Mouse (Mus musculus) liver, embryonic 16.5 days (tissue): Measurements from ENCODE around the gene Clta. TPM values are rescaled to one million over a fixed set of nuclear protein-coding genes. Genes with fewer than 3 reads are reported as not detected.

Experiments used
- ATAC-seq: fragments of 200-750 bp; cut with Nextera tagmentation; 2 replicates; pipeline ENCODE4 v1.8.0; 2017; ENCODE audit warnings: low read depth, mild to moderate bottlenecking, moderate number of reproducible peaks, moderate library complexity
- H3K27ac ChIP-seq: fragments of 300-500 bp; sonication (generic); 2 replicates; pipeline ENCODE4 v1.5.1; 2014; ENCODE audit warnings: mild to moderate bottlenecking, low read length
- H3K27me3 ChIP-seq: fragments of 300-500 bp; sonication (generic); 2 replicates; pipeline ENCODE4 v1.6.1; 2014; ENCODE audit warnings: low read depth, low read length, mixed read lengths; ENCODE audit not compliant: control insufficient read depth, insufficient read depth
- H3K36me3 ChIP-seq: fragments of 300-500 bp; sonication (generic); 2 replicates; pipeline ENCODE4 v1.6.1; 2014; ENCODE audit warnings: mild to moderate bottlenecking; ENCODE audit not compliant: control insufficient read depth, insufficient read depth
- H3K4me1 ChIP-seq: fragments of 300-500 bp; sonication (generic); 2 replicates; pipeline ENCODE4 v1.6.1; 2014; ENCODE audit warnings: low read depth, low read length, mixed read lengths; ENCODE audit not compliant: control insufficient read depth
- H3K4me2 ChIP-seq: fragments of 300-500 bp; sonication (generic); 2 replicates; pipeline ENCODE4 v1.6.1; 2014; ENCODE audit warnings: low read depth, low read length, mixed read lengths
- H3K4me3 ChIP-seq: fragments of 300-500 bp; sonication (generic); 2 replicates; pipeline ENCODE4 v1.5.1; 2014; ENCODE audit warnings: low read depth, mild to moderate bottlenecking, low read length
- H3K9ac ChIP-seq: fragments of 300-500 bp; sonication (generic); 2 replicates; pipeline ENCODE4 v1.6.1; 2014; ENCODE audit warnings: low read depth, low read length
- H3K9me3 ChIP-seq: fragments of 300-500 bp; sonication (generic); replicated peaks from 2 replicates; pipeline ENCODE4 v1.6.1; 2016; ENCODE audit warnings: low read length; ENCODE audit not compliant: control insufficient read depth
- WGBS: fragments of 180-500 bp; shearing (Covaris S2); extraction: QIAGEN DNeasy Blood & Tissue Kit; methylation state at CpG from one replicate; pipeline ENCODE4 v1.1.7; 2014; ENCODE audit not compliant: insufficient replicate concordance; 5-methylcytosine and 5-hydroxymethylcytosine counted together
- polyA plus RNA-seq: library from polyadenylated mRNA; unstranded; fragments of >200 nt; fragmentation: Nextera tagmentation; extraction: Ambion mirVana; gene quantifications from 2 replicates; pipeline ENCODE4 v1.2.1, GENCODE M21; 2015

Clta gene
- polyA plus RNA-seq, 1 experiment from 2014 or later = 101 TPM

GRCm38 (mm10) chr4:44049812-44050211 lies 45.6 kb downstream of the Clta start:
- no peak for ATAC-seq
- no peak overlapping the region for H3K4me3 ChIP-seq
- WGBS = 75% methylated on average over 5 of the region's 5 CpGs
- H3K9me3 ChIP-seq = no peaks in the 10 kb centered on the region
- H3K4me1 ChIP-seq = no peaks in the 10 kb centered on the region
- no peak overlapping the region for H3K9ac ChIP-seq
- H3K36me3 ChIP-seq = no peaks in the 10 kb centered on the region; the same call in 1 of the 2 replicates
- no peak overlapping the region for H3K4me2 ChIP-seq
- H3K27ac ChIP-seq = no peak overlapping the region
- H3K27me3 ChIP-seq = no peaks in the 10 kb centered on the region

- H3K4me1 ChIP-seq = peaks cover 9% of the 10 kb centered on the region
- H3K9me3 ChIP-seq = no peaks in the 10 kb centered on the region
- no peak overlapping the region for H3K27ac ChIP-seq
- no peaks in the 10 kb centered on the region for H3K27me3 ChIP-seq
- no peak for ATAC-seq
- no peak overlapping the region for H3K4me3 ChIP-seq
- no peak overlapping the region for H3K9ac ChIP-seq
- peaks cover 5% of the 10 kb centered on the region for H3K36me3 ChIP-seq
- no peak overlapping the region for H3K4me2 ChIP-seq
- WGBS = 87% methylated on average over 13 of the region's 13 CpGs
Observed at GRCm38 (mm10) chr4:44059674-44060073, 55.4 kb downstream of the Clta start.

- Histone ChIP-seq H3K36me3 (peaks cover 5% of the 10 kb centered on the region), H3K9ac (no peak overlapping the region), H3K9me3 (no peaks in the 10 kb centered on the region), H3K27ac (no peak overlapping the region), H3K4me3 (no peak overlapping the region), H3K4me1 (peaks cover 13% of the 10 kb centered on the region), H3K4me2 (no peak overlapping the region), H3K27me3 (no peaks in the 10 kb centered on the region)
- ATAC-seq = no peak
- WGBS = 36% methylated on average over 9 of the region's 9 CpGs
Observed at GRCm38 (mm10) chr4:44062062-44062461, 57.8 kb downstream of the Clta start.

- Histone ChIP-seq H3K27ac (no peak overlapping the region), H3K4me1 (peaks cover 20% of the 10 kb centered on the region), H3K9me3 (no peaks in the 10 kb centered on the region), H3K4me3 (no peak overlapping the region), H3K9ac (no peak overlapping the region), H3K36me3 (peaks cover 5% of the 10 kb centered on the region), H3K4me2 (no peak overlapping the region), H3K27me3 (no peaks in the 10 kb centered on the region)
- no peak for ATAC-seq
- WGBS = 75% methylated on average over 14 of the region's 14 CpGs
Observed at GRCm38 (mm10) chr4:44062816-44063215, 58.6 kb downstream of the Clta start.

- peaks cover 34% of the 10 kb centered on the region for H3K4me1 ChIP-seq
- peak overlapping the region; percentile 54 for H3K4me2 ChIP-seq
- no peaks in the 10 kb centered on the region for H3K27me3 ChIP-seq
- no peak overlapping the region for H3K9ac ChIP-seq
- peak overlapping the region; percentile 37 for H3K4me3 ChIP-seq
- ATAC-seq = peak; percentile 79
- H3K27ac ChIP-seq = peak overlapping the region; percentile 35; the same call in 1 of the 2 replicates
- 8% methylated on average over 16 of the region's 16 CpGs for WGBS
- no peaks in the 10 kb centered on the region for H3K36me3 ChIP-seq
- H3K9me3 ChIP-seq = no peaks in the 10 kb centered on the region
Observed at GRCm38 (mm10) chr4:44065355-44066025, 61.2 kb downstream of the Clta start.

GRCm38 (mm10) chr4:44066891-44067290 lies 62.6 kb downstream of the Clta start:
- Histone ChIP-seq H3K36me3 (no peaks in the 10 kb centered on the region), H3K27ac (0 out of 2 replicates have a peak overlapping the region, but pooled peaks have one; percentile 3), H3K9me3 (no peaks in the 10 kb centered on the region), H3K4me3 (peak overlapping the region; percentile 32), H3K27me3 (no peaks in the 10 kb centered on the region), H3K4me1 (peaks cover 39% of the 10 kb centered on the region), H3K4me2 (no peak overlapping the region), H3K9ac (no peak overlapping the region)
- ATAC-seq = peak; percentile 33; the same call in 1 of the 2 replicates
- 74% methylated on average over 6 of the region's 6 CpGs for WGBS

- H3K4me2 ChIP-seq = peak overlapping the region; percentile 40; the same call in 1 of the 2 replicates
- peak overlapping the region; percentile 47 for H3K27ac ChIP-seq
Observed at GRCm38 (mm10) chr4:44068736-44069135, 64.5 kb downstream of the Clta start.

GRCm38 (mm10) chr4:44069411-44069810 lies 65.2 kb downstream of the Clta start:
- H3K27ac ChIP-seq = peak overlapping the region; percentile 52; the same call in 1 of the 2 replicates
- H3K27me3 ChIP-seq = no peaks in the 10 kb centered on the region
- peaks cover 50% of the 10 kb centered on the region for H3K4me1 ChIP-seq
- 74% methylated on average over 4 of the region's 4 CpGs for WGBS
- ATAC-seq = no peak
- H3K9ac ChIP-seq = no peak overlapping the region
- H3K4me2 ChIP-seq = no peak overlapping the region
- H3K36me3 ChIP-seq = no peaks in the 10 kb centered on the region
- H3K9me3 ChIP-seq = no peaks in the 10 kb centered on the region
- H3K4me3 ChIP-seq = no peak overlapping the region

More at GRCm38 (mm10) chr4:44068736-44069135, 64.5 kb downstream of the Clta start:
- no peak for ATAC-seq
- no peak overlapping the region for H3K4me3 ChIP-seq
- no peaks in the 10 kb centered on the region for H3K27me3 ChIP-seq
- no peak overlapping the region for H3K9ac ChIP-seq
- H3K9me3 ChIP-seq = no peaks in the 10 kb centered on the region
- H3K4me1 ChIP-seq = peaks cover 45% of the 10 kb centered on the region
- no peaks in the 10 kb centered on the region for H3K36me3 ChIP-seq
- 38% methylated on average over 9 of the region's 9 CpGs for WGBS

GRCm38 (mm10) chr4:44070641-44071040 lies 66.4 kb downstream of the Clta start:
- 53% methylated on average over 4 of the region's 4 CpGs for WGBS
- no peaks in the 10 kb centered on the region for H3K27me3 ChIP-seq
- peak overlapping the region; percentile 85 for H3K9ac ChIP-seq
- H3K27ac ChIP-seq = peak overlapping the region; percentile 88
- peak overlapping the region; percentile 95 for H3K4me3 ChIP-seq
- no peak for ATAC-seq
- H3K9me3 ChIP-seq = no peaks in the 10 kb centered on the region
- no peaks in the 10 kb centered on the region for H3K36me3 ChIP-seq
- peaks cover 52% of the 10 kb centered on the region for H3K4me1 ChIP-seq
- H3K4me2 ChIP-seq = peak overlapping the region; percentile 95
